Mouse (Mus musculus): ENCODE results near the gene Gm37419. TPM values are rescaled to one million over a fixed set of nuclear protein-coding genes. Genes with fewer than 3 reads are reported as not detected.

Gm37419 gene
- polyA plus RNA-seq, 1 experiment: not detected

DNA sequence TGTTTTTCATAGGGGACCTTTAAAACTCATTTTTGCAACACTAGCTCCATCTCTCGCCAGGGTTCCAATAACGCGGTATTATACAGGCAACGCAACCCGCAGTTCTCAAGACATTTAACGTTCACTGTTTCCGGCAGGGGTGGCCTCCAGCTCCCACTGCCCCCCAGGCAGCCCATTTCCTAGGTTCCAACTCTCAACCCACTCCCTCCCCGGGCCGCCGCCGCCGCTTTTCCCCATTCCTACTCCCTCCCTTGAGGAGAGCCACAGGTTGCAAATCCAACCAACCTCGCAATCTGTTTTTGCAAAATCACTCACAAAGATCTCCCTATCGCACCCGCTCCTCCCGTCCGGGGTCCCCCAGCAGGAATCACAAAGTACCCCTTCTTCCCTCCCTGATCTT lies 1.4 kb upstream of the Gm37419 start:
- TF ChIP-seq GATA1 (IDR thresholded peaks at IDR 0.05; ENCODE audit: low read length): no peak

DNA sequence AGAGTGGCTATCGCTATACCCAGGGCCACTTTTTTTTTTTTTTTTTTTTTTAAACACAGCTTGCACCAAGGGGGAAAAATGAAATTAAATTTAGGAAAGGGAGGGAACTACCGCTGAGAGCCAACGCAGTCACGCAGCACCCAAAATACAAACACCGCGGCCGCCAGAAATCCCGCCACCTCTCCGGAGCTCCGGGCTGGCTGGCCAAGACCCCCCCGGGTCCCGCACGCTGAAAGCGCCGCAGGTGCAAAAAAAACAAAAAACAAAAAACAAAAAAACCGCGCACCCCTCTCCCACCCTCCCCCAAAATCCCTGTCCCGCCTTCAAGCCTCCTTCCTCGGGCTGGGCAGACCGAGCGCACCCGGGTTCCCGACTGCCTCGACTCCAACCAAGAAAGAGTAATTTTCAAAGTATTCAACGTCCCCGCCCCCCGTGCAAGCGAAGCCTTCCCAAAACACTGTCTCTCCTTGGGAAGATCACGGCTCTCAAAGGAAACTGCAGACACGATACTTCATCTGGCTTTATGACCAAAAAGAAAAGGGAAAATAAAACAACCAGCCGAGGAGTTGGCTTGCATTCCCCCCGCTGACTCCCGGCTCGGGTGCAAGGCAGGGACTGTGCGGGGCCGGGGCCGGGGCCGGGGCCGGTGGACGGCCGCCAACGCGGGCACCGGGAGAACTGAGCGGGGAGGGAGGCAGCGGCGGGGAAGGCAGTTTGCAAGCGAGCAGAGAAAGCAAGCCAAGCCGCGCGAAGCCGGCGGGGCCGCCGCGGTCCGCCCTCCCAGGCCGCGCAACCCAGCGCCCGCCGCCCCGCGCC lies 733 bp upstream of the Gm37419 start:
- TF ChIP-seq GATA1 (IDR thresholded peaks at IDR 0.05; ENCODE audit: low read length): no peak

DNA sequence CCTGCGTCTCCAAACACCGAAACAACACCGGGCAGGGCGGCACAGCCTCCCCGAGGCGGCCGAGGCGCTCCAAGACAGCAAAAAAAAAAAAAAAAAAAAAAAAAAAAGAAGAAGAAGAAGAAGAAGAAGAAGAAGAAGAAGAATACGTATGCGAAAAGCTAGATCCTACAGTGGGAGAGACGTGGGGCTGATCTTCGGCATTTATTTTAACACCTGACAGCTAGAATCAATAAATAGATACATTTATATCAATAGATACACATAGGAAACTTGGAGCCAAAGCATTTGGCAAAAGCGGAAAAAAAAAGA lies 171 bp upstream of the Gm37419 start:
- TF ChIP-seq GATA1 (IDR thresholded peaks at IDR 0.05; ENCODE audit: low read length): no peak

DNA sequence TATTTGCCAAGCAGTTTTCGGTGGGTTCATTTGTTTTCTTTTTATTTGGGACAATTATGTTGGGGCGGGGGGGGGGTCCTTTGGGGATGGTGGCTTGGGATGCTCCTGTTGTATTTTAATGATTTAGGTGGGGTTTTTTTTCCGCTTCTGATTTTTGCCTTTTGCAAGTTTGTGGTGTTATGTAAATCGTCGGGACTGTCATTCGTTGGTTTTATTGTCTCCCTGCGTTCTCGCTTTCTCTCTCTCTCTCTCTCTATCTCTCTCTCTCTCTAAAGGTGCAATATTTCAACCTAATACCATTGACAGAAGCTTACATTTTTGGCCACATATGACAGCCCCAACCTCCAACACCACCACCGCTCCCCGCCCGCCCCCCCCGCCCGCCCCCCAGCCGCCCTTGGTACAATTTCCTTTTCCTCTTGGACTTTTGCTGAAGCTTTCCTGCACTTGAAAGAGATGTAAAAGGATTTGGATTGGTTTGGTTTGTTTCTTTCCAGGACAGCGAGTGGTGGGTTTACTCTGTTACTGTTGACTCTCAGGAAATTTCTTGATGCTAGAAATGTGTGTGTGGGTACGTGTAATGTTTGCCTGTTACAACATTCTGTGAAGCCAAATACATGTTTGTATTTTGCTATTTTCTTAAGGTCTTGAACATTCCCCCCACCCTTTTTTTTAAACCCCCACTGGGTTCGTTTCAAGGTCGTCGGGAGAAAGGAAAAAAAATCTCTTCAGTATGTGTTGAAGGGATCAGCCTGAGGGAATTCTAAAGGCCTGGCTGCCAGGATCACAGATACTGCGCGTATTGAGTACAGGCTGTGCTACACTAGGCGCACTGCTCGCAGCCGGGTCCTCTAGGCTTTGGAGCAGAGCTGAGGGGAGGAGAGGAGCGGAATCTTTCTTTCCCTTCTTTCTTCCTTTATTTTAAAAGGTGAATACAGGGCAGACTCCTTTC lies 1.2 kb downstream of the Gm37419 start:
- no peak for TF ChIP-seq GATA1 (IDR thresholded peaks at IDR 0.05; ENCODE audit: low read length)

DNA sequence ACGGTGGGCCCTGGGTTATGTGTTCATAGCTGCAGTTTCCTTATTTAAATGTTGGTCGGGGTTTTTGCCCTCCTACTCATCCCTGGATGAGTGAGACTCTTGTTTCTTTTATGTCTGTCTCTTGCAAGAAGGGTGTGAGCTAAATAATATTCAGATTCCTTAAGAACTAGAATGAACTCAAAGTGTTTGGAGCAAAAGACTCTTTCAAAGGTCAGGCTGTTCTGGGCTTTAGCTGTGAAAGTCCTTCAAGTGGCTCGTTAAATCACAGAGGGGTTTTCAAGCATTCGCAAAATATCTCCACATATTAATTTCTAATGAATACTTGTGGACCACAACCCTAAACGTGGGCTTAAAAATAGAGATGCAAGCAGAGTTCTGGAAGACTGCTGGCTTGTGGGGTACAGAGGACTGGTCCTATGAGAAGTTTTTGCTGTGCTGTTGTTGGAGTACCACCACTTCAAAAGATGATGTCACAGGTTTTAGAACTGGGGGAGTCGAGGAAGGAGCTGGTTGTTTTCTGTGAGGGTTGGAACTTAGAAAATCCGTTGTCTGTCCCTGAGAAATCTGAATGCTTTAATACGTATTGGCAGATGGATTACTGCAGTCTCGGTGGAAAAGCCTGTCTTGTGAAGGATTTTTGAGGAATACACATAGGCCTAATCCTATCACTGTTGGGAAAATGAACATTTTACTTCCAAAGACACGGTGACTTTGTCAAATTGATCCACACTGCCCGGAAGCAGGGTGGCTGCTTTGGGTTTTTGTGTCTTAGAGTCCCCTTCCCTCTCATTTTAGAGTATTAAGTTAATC lies 2.1 kb downstream of the Gm37419 start:
- no peak for TF ChIP-seq GATA1 (IDR thresholded peaks at IDR 0.05; ENCODE audit: low read length)

DNA sequence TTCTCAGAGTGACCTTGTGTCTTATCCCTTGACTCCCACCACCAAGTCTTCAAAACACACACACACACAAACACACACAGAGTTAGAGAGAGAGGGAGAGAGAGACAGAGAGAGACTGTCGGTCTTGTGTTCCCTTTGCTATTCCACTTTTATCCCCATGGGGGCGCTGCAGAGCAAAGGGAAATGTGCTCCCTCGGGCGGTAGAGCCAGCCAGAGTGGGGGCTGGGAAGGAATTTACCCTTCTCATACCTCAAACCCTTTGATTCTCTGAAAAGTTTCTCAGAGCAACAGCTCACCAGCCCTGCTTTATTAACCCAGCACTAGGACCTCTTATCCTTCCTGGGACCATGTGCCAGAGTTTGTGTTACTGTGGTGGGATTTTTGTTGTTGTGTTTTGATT lies 2.9 kb downstream of the Gm37419 start:
- TF ChIP-seq GATA1 (IDR thresholded peaks at IDR 0.05; ENCODE audit: low read length): no peak

DNA sequence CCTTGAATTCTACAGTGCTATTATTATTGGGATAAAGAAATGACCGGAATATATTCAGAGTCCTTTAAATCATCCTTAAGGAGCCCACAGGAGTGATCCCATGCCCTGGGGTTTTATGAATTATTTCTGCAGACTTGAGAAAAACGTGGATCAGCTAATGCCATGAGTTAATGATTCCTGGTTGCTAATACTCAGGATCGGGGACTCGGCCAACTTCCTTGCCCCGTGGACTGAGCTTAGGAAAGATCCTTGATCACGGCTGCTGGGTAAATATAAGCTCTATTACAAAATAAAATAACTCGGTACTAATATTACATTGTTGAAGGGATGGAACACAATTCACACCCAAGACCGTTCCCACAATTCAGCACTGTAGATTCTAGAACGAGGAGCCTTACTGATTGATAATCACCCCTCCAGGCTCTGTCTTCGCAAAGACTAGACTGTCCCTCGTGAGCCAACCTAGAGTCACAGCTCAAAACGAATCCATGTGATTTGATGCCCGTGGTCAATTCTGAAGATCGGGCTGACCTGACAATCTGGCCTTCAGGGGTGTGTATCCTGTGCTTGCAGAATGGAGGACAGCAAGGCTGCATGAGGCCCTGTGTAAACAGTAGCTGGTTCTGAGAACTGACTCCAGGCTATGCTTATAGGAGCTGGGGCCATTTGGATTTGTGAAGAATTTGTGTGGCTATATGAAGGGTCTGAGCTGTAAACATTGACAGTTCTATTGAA lies 3.7 kb downstream of the Gm37419 start:
- TF ChIP-seq GATA1 (IDR thresholded peaks at IDR 0.05; ENCODE audit: low read length): no peak

DNA sequence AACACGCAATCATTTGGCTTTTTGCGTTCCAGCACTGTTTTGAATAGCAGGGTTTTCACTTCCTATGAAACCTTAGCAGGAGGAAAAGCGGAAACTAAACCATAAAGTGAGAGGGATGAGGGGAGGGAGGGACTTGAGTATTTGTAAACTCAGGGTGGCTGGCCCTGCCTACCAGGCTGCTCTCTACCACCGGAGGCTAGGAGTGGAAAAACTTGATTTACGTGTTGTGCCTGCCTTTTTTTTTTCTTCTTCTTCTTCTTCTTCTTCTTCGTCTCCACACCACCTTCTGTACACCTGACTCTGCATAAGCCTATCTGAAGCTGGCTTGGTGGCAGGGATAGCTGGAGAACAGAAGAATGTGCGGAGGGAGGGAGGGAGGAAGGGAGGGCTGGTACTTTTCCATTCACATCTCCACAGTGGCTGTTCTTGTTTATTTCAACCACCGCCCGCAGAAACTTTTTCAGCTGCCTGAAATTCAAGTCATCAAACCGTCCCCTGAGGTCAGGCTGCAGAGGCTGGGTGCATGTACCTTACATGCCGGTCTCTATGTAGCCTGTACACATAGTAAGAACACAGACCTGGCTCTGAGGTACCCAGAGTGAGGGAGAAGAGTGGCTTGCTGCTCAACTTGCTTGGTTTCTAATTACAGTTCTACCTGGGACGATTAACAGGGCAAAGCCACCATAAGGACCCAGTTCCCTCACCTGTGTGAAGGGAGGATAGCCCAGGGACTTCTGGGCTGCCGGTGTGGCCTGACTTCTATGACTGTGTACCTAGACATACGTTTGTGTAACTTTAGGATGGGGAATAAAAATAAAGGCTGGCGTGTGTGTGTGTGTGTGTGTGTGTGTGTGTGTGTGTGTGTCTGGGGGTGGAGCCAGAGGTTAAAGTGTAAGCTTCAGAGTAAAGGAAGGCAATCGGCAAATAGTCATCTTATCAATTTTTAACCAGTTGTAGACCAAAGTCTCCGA lies 5.4 kb downstream of the Gm37419 start:
- TF ChIP-seq GATA1 (IDR thresholded peaks at IDR 0.05; ENCODE audit: low read length): no peak

DNA sequence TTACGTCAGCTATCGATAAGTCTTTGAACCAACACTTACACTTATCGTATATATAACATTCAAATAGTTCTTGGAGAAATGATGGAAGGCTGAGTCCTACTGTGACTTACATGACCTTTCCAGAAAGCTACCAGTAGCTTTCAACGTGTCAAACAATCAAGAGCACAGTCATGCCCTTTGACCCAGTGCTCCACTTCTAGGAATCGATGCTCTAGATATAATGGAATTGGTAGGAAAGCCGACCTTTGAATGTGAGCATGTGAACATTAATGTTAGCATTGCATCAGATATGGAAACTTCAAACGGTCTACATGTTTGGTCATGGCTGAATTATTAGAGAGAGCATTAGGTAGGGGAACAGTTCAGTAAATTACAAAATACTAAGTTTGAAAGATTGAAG lies 8.1 kb downstream of the Gm37419 start:
- no peak for TF ChIP-seq GATA1 (IDR thresholded peaks at IDR 0.05; ENCODE audit: low read length)

DNA sequence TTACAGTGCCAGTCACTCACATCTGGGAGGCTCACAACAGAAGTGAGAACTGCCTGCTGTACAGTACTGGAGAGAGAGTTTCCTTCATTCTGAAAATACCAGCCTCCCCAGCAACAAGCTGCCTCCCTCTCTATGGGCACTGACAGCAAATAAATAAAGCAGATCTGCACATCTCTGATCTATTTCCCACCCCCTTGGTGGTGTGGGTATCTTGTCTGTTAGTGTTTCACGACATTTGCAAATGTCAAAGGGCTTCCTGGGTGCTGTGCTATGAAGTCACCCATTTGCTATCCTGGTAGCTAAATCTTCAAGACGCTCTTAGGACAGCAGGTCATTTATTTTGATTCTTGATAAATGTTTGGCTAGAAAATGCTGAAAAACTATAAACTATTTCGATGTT lies 8.9 kb downstream of the Gm37419 start:
- TF ChIP-seq GATA1 (IDR thresholded peaks at IDR 0.05; ENCODE audit: low read length): no peak

DNA sequence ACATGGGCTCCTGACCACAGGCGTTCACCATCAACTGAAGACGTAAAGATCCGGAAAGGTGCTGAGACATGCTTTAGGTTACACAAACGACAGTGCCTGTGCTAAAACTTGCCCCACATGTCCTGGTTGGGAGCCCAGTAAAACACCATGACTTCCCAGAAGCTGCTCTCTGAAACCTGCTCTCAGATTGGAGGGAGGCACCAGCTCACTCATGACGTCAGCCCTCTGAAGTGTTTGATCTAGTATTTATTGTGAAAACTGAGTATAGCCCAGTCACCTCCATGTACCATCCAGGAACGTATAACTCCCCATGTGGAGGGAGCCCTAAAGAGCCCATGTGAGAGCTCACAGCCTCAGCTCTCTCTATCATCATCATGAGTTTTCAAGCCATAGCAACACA lies 9.6 kb downstream of the Gm37419 start:
- no peak for TF ChIP-seq GATA1 (IDR thresholded peaks at IDR 0.05; ENCODE audit: low read length)

DNA sequence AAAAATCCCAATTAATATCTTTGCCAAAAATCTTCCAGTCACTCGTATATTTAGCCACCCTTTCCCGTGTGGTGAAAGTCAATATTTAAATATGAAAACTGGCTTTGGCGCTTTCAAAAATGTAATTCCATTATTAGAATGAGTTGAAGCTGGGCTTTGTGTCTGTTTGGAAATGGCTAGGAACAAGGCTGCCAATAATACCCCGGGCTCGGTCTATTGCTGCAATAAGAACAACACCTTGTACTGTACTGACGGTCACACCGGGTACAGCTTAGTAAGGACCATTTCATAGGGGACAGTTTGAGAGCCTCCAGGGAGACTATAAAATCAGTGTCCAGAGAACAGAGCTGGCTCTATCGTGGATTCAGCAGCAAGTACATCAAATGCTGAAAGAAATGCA lies 17.6 kb downstream of the Gm37419 start:
- no peak for TF ChIP-seq GATA1 (IDR thresholded peaks at IDR 0.05; ENCODE audit: low read length)

DNA sequence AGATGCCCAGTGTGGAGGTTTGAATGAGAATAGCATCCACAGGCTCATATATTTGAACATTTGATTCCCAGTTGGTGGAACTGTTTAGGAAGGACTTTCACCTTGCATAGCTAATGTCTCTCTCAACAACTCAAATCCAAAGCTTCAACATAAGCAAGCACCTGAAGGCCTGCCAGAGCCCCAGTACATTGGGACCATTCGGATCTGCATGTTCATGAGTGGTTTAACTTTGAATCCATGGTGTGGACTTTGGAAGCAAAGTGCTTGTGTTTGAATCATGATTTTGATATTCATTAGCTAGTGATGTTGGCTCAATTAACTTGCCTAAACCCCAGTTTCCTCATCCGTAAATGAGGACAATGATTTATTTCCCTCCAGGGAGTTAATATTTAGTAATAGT lies 21.6 kb downstream of the Gm37419 start:
- no peak for TF ChIP-seq GATA1 (IDR thresholded peaks at IDR 0.05; ENCODE audit: low read length)

DNA sequence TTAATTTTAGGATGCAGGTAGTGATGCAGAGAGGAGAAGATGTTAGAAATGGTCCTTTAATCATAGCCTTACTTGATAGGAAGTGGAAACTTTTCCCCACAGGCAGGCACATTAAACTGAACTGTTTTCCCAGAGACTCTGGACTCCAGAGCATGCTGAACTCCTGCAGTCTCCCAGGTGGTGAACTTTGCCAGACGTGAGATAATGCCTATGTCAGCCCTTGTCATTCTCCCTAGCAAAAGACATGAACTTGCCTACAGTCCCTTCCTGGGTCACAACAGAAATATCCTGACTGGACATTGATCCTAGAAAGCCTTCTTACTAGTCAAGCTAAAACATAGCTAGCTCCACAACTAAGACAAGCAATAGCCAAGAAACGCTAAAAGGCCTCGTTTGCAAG lies 23.0 kb downstream of the Gm37419 start:
- TF ChIP-seq GATA1 (IDR thresholded peaks at IDR 0.05; ENCODE audit: low read length): no peak

Data from G1E-ER4 (cell line).